Mouse (Mus musculus) embryo, embryonic 11.5 days (tissue): ENCODE results near the gene Casp7.
"Not testable (repeated sequence)": the region's sequence is repeated elsewhere in the genome, so short reads cannot be mapped to it uniquely, and the experiment has no call there.

Experiments used
- DNase-seq: peaks from one replicate; pipeline ENCODE4 v3.0.0-alpha.2; 2012; ENCODE audit warnings: low read depth, low spot score

The Casp7 gene

DNA sequence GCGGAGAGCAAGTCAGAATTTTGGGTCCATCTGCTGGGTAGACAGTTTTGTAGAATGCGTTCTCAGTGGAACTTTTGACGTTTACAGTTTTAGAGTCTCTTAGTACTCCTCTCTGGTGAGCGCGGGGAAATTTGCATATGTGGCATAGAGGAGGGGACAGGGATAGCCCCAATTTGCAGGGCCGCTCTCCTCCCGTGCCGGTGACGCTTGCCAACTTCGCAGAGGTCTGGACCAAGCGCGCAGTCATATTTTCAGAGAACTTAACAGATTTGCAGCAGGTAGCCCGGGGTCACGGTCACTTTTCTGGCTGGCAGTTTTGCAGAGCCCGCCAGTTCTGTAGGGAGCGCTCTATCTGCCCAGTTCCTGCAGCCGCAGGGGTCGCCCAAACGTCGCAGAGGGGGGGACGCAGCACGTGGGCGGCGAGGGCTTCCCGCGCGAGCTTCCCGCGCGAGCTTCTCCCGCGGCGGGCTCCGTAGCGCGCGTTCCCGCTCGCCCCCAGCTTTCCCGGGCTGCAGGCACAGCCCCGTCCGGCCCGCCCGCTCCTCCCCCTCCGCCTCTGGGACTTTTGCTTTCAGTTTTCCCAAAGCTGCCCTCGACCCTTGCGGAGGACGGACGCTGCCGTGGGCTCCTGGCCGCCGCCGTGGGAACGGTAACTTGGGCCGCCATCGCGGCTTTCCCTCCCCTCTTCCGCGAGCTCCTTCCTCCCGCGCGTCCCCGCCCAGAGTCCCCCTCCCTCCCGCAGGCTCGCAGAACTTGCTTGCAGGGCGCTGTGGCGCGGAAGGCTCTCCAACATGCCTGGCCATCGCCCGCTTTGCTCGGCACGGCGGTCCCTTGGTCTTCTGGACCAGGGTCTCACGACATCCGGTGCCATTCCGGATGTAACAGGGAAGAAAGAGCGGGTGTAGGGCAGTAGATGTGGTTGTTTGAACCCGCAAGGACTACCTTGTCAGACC lies at the start of gene Casp7:
Gene Casp7, plus strand, starts transcription at position 461 of the 953 bp plus-strand sequence.
- DNase-seq = peak; percentile 41

DNA sequence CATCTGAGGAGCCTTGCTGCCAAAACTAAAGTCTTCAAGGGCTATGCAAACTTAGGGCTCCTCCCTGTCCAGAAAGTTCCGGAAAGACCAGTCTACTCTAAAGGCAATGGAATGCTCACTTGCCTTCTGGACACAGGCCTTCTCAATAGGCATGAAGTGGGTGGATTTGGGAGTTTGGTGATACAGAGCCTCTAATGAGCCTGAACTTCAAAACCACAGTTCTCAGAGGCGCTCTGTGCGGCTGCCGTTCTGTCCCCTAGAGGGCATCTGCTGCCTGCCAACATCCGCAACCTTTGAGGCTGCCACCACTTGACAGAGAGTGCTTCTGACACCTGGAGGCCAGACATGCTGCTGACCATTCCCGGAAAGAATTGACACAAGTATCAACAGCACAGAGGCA lies 47.6 kb upstream of the Casp7 start:
- no peak for DNase-seq

DNA sequence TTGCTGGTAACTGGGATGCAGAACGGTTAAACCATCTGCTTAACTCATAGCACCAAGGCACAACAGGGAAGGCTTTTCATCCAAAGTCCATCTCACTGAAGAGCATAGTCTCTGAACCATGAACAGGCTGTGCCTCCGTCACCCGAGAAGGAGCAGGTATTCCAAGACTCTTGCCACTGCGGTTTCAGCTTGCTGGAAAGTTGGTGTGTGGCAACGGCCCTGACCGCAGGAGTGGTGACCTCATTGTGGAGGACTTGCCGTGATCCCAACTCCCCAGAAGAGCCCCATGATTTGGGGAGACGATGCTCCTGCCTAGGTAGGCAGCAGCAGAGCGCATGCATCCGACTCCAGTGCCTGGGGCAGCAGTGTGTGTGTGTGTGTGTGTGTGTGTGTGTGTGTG lies 43.2 kb upstream of the Casp7 start:
- no peak for DNase-seq

DNA sequence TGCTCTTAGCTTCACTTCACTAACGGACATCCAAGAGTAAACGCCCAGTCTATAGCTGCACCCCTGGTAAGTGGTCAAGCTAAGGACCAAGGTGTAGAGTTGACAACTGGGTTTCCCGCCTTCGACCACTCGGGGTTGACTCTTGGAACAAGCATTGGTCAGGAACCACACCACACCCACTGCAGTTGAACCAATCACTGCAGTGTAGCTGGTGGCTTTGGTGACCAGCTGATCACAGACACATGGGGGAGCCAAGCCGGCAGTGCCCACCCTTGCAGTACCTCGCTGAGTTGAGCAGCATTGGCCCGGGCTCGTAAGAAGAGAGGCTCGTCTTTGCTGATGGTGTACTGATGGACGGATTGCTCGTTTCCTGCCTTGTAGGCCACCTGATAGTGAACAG lies 41.7 kb upstream of the Casp7 start:
- no peak for DNase-seq

DNA sequence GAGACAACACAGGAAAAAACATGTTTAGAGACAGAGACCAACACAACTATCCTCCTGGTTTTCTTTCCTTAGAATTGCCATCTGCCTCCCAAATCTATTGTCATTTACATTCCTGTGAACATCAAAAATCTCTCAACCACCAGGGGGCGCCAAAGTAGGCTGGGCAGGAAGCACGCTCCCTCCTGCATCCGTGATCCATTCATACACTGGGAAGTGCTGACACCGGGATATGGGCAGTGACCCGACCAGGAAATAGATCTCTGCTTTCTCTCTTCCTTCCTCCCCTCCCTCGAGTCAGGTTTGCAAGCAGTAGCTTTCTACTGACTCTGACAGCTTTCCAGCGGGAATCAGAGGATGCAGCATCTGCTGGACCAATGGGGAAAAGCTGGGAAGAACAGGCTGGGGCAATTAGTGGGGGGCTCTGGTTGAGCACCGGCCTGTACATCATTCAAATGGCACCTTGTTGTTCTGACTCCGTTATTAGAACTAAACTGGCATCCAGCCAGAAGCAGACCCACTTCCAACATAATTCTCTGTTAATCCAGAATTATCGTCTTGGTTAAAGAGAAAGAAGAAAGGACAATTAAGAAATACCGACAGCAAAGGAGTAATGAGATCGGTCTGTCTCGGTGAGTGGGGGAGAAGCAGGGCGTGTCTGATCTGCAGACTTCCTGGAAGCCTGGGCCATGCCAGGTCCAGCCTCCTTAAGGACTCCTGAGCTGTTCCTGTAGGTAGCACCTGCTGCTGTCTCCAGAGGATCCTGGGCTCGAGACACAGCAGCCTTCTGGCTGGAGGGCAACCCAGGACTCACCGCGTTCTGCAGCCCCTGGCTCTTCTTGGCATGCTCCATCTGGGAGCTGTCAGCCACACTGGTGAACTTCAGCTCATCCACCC lies 40.2 kb upstream of the Casp7 start:
- DNase-seq = peak; percentile 47

DNA sequence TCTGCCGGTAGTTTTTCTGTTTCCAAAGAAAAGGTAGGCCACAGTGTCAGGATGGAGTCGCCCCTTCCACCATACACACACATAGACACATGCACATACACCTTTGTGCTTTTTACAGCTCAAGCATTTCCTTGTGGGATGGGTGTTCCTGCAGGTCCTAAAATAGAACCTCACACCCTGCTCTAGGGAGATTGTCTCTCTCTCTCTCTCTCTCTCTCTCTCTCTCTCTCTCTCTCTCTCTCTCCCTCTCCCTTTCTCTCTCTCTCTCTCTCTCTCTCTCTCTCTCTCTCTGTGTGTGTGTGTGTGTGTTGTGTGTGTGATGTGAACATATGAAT lies 39.6 kb upstream of the Casp7 start:
- not testable (repeated sequence) for DNase-seq

DNA sequence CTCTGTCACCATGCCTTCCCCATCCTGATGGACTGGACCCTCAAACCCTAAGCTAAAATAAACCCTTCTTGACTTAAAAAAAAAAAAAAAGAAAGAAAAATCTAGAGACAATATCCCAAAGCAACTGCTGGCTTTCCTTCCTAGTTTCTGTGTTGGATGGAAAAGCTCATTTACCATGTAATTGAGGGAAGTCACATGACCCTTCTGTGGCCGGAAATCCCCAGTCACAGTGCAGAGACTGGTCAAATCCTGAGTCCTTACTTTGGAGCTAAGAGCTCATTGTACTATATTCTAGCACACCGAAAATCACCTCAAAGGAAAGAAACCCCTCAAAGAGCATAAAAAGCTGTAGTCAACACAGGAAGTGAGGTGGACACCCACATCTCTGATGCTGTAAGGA lies 38.0 kb upstream of the Casp7 start:
- DNase-seq = no peak

DNA sequence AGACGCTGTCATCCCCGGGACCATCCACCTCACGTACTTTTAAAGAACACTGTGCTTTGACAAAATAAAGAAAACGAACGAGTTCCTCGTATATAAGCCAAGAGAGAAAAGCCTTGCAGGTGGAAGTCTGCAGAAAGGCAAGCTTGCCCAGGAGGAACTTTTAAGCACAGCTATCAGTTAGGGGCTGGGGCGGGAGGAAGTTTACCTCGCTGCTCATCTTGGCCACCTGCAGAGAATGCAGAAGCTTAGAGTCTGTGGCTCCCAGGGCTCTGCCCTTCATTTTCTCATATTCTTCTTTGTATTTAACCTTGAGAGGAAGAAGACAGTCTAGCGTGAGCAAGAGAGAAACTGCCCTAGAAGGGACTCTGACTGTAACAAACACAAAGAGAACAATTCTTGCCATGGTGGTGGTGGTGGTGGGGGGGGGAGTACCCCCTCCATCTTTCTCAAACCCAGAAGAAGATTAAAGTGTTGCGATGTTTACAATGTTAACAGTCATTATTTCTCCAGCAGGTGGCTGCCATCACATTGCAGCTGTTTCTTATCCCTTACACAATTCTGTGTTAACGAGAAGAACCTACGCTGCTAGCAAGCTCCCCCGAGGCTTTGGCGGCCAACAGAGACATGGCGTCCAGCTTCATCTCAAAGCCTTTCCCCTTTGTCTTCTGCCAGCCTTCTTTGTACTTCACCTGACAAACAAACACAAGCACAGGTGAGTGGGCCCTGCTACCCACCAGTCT lies 33.0 kb upstream of the Casp7 start:
- DNase-seq = no peak

DNA sequence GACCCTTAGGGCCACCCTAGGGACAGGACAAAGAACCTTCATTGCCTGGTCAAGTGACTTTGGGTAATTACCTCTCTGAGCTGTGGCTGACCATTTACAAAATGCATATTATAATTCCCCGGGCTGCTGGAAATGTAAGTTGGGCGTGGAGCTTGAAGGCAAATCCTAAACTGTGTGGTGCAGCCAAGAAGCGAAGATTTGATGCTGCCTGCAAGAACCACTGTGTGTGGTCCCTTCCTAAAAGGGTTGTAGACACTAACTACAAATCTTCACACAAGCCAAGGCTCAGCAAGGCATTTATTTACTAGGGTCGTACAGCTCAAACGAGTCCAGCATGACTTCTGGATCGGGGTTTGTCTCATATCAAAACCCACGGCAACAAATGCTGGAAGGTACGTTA lies 32.4 kb upstream of the Casp7 start:
- no peak for DNase-seq

DNA sequence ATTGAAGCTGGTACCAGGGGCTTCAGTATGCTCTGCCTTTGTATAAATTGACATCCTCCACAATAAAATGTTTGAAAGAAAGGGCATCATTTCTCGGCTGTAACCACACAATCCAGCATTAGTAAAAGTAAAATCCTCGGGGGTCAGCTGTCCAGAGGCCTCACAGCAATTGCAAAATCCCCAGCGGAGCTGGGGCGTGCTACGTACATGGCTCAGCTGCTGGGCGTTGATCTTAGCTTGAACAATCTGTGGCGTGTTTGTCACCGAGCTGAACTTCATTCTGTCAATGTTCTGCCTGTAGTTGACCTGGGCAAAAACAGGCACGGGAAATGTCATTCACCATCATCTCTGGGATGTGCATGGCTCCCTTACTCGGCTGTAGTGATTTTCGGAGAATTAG lies 30.8 kb upstream of the Casp7 start:
- DNase-seq = no peak

DNA sequence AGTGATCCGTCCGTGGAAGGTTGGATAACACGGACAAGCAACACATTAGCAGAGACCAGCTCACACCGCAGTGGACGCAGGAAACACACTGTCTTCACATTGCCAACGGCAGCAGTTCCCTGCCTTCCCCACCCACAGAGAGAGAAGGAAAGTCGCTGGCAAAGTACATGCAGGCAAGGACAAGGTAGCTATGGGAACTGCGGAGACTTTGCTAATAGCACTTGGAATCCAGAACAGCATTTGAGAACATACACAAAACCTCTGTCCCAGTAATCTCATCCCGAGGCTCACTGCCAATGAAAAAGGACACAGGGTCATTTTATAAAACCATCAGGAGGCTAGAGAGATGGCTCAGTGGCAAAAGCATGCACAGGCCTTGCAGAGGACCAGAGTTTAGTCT lies 30.3 kb upstream of the Casp7 start:
- DNase-seq = no peak

DNA sequence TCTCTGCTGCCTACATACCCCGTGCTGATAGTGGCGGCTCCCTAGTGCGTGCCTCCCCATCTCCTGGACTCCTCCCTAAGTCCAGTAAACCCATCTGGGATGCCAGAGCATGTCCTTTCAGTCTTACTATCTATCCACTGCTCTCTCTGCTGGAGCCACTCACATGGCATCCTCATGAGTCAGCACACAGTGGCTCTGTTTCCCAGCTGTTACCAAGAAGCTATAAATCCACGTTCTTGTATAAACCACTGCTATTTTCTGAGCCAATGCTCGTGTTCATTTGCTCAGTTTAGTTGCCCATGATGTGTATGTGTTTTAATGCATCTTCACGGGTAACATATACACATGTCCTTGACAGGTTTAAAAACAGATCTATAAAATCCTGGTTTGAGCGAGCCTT lies 29.2 kb upstream of the Casp7 start:
- no peak for DNase-seq

DNA sequence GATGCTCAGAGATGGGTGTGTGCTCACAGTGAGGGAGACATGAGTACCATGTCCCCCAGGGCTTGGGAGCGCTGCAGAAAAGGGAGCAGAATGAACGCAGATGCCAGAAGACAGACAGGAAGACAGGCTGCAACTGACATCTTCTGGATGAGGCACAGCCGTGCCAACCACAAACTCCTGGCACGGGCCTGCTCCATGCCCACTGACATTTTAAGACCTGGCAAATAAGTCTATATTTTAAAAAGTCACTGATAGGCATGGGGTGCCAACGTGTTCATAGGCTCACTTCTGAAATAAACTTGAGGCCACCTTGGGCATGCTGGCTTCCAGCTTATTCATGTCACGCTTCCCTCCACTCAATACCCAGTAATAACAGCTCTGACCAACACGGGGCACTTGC lies 28.0 kb upstream of the Casp7 start:
- DNase-seq = no peak

DNA sequence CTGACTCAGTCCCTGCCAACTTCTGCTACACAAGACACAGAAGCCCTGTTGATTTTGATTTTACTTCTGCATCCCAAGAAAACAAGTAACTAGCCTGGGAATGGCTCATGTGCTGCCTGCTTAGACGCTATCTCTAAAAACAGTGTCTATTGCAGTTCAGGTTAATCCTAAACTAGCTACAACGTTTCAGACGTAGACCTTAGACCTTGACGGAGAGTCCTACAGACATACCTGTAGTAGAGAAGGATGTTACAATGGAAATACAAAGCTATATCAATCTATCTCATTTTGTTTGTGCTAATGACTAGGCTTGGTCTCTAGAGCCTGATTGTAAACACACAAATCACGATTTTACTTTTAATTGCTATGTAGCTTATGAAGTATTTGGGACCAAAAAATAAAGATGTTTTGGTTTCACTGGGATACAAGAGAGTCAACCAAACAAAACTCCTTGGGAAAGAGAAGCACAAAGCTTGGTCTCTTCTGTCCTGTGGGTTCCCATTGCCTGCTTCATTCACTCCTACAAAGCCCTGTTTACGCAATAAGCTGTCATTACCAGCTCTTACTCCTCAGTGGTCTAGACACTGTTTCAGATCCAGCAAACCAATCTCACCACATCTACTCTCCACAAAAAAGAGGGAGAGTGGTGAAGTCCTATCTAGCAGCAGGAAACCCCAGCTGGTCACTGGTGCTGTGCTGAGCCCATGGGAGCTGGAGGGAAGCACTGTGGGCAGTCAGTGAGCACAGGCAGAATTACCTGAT lies 26.4 kb upstream of the Casp7 start:
- no peak for DNase-seq

DNA sequence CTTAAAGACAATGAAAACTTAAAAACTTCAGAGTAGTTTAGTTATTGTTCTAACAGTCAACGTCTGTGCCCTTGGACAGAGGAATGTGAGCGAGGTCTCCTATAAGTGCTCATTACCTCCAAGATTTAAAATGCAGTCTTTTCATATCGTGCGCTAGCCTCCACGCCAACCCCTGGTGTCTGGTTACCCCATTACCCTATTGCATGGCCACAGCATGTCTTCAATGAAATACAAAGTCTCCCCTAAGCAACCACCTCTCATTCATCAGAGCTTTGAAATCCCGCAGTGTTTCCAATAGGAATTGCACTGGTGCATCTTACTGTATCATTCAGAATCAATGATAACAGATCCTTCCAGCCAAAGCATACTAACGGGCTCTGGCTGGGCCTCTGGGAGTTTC lies 24.7 kb upstream of the Casp7 start:
- no peak for DNase-seq

DNA sequence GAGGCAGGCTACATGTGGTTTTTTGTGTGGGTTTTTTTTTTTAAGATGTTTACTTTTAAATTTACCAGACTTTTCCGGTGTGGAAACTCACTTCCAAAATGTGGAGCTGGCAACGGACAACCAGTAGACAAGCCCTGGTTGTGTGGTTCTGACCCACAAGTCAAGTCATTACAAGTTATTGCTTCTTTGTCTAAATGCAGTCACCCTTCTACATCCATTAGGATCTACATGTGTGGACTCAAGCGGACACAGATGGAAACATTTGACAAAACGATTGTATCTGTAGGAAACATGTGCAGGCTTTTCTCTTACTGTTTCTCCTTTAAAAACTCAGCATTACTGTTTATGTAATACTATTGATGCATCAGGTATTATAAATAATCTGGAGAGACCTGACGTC lies 23.7 kb upstream of the Casp7 start:
- no peak for DNase-seq

DNA sequence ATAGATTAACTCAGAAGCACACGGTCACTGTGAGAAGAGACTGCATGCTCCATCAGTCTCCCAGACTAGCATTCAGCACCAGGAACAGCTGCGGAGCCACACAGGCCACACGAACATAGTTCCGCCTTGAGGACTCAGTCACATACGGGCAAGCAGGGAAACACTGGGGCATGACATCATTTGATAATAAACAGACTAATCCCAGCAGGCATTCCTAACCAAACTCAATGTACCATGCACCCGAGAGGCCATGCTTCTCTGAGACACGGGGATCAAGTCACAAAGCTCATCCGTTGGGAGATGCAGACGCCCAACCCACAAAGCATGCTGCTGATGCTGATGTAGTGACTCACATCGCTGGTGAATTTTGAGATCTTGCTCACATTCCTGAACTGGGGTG lies 22.9 kb upstream of the Casp7 start:
- DNase-seq = no peak

DNA sequence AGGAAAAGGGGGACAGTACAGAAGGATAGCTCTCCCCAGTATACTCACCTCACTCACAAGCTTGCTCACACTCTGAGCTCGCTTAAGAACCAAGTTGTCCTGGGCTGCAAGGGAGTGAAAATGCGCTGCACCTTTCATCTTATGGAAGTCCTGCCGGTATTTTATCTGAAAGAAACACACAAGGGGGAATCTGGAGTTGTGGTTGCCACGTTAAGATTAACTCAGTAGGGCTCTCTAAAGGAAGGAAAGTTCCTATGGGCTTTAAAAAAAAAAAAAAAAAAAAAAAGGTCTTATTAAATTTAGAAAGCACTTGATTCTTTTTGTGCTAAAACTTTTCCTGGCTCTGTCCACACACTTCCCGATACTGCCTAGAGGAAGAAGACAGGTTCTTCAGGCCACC lies 18.9 kb upstream of the Casp7 start:
- DNase-seq = no peak

DNA sequence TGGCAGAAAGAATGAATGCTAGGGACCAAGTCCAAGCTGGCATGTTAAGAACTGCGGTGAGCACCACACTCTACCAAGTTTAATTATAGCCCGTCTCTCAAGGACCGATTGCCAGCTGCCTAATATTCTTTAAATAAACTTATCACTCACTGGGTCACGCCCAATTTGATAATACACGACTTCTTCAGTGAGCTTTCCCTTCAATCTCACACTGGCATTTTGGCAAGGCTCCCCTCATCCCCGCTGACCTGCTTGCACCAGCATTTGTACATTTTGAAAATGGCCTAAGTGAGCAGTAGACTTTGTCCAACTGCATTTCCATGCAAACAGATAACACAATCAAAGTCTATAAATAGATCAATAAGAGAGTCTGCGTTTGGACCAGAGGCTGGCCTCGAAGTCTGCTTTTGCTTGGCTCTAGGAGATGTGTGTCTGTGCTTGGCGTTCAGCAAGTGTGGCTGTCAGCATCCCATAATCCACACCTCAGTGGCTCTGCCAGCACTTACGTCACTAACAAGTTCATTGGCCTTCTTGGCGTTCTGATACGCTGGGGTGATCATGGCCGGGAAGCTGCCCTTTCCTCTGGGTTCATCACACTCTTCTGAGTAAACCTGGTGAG lies 18.3 kb upstream of the Casp7 start:
- no peak for DNase-seq

DNA sequence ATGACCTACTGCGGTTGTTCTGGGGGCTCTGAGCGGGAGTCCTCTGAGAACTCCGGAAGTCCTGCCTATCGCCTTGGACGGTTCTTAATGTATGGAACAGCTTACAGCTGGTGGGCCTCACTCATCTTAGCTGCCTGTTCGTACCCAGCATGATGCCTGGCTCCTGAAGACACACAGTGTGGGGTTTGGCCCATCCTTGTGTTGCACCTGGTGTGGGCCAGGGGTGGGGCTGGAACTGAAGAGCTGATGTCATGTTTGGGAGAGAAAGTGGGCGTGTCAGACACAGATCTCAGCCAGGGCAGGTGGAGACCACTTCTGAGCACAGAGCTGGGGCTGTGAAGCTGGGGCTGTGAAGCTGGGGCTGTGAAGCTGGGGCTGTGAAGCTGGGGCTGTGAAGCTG lies 16.6 kb upstream of the Casp7 start:
- no peak for DNase-seq

DNA sequence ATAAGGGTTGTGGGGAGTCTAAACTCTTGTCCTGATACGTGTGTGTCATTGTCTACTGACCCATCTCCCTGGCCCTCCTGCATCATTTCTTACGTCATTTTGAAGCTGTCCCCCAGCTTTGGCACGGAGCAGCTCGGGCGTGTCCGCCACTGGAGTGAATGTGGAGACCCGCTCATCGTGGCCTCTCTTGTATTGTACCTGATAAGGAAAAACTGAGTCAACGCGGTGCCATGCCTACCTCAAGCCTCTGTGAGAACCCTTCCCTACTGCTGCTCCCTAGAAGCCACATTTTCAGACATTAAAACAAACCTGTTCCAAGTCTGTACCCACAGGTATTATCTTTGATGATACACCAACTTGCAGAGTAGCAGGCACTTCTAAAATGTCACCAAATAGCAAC lies 15.5 kb upstream of the Casp7 start:
- DNase-seq = no peak
